Mouse (Mus musculus): ENCODE measurements around the gene Pla2g4c. TPM values are rescaled to one million over a fixed set of nuclear protein-coding genes. Genes with fewer than 3 reads are reported as not detected.

Pla2g4c gene
- polyA plus RNA-seq (2012; rRNA removed), result 2.0 and 2.1 TPM in 2 replicates

DNA sequence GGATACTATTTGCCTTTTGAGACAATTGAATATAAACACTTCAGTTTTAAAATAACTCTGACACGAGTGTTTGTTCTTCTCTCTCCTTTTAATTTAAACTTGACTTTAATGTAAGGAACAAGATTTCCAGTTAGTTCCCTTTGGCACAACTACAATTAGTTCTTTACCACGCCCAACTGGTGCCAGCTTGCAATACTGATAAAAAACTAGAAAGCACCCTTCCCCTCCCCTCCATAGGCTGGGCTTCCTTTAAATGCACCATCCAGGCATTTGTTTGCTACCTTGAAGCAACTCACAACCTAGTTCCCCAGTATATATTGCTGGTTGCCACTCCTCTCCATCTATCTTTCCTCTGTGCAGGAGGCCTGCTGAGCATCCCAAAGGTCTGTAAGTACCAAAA lies at the start of gene Pla2g4c:
Pla2g4c (plus strand) TSS at position 340 of the 400 bp plus-strand sequence.

GRCm38 (mm10) chr7:13277081-13277480 lies 47.4 kb upstream of the Pla2g4c start, which contains the start of gene Lig1:
Gene Lig1 (plus strand): TSS chr7:13277283.

DNA sequence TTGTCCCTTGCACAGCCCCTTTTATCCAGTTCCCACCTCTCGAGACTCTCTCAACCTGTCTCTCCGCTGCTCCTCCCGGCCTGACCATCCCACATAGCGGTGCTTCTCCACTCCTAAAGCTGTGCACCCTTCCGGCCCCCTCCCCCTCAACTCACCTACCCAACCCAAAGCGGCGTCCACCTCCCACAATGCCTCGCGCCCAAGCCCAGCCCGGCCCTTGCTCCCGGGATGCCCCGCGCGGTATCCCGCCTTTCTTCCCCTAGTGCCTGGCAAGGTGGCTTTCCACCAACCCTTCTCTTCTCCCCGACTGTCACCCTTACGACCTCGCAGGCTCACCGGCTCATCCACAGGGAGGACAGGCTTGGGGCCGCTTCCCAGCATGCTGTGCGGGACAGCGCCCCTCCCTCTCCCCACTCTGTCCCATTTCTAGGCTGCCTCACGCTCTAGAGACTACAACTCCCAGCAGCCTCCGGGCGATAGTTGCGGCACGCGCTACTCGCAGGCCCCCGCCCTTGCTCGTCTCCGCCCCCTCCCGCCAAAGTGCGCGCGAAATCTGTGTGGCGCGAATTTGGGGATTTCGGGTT lies 46.1 kb upstream of the Pla2g4c start, which contains the start of gene Zswim9:
Zswim9 (minus strand) TSS at position 414 of the 584 bp plus-strand sequence.

DNA sequence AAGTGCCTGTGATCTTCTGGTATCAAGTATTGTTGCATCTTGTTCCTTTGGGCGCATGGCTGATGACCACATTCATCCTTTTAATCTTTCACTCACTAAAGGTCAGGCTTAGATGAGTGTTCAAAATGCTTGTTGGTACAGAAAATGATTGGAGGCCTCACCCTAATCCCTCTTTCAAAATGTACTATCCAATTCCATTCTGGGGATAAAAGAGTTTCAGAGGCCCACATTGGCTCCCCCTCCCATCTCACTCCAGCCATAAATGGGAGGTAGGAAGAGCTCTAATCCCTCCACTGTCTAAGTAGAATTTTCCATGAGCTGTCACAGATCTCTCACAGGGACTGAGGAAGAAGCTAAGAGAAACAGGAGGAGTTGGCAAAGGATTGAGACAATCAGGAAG lies 73.4 kb downstream of the Pla2g4c start, which contains the start of gene Cabp5:
Cabp5 (plus strand) TSS at position 301 of the 400 bp plus-strand sequence.

Other genes with a start within 250 kb of the Pla2g4c start
- 0.18 and 0.20 TPM in 2 replicates for gene Vmn1r85, start 229.5 kb upstream of the Pla2g4c start, polyA plus RNA-seq (2012; rRNA removed)
- gene Vmn1r86, start 204.7 kb upstream of the Pla2g4c start, polyA plus RNA-seq (2012; rRNA removed), result 0.01 TPM in 2 replicates
- gene Vmn1r87, start 184.5 kb upstream of the Pla2g4c start, polyA plus RNA-seq (2012; rRNA removed), result not detected in 2 replicates
- gene Vmn1r88, start 165.1 kb upstream of the Pla2g4c start, polyA plus RNA-seq (2012; rRNA removed), result 0.01 TPM in 1 of 2 replicates, not detected in the other
- not detected in 2 replicates for gene Vmn1r89, start 111.6 kb upstream of the Pla2g4c start, polyA plus RNA-seq (2012; rRNA removed)
- 34.0 and 39.0 TPM in 2 replicates for gene Lig1, start 47.4 kb upstream of the Pla2g4c start, polyA plus RNA-seq (2012; rRNA removed)
- 7.8 and 8.9 TPM in 2 replicates for gene Zswim9, start 45.9 kb upstream of the Pla2g4c start, polyA plus RNA-seq (2012; rRNA removed)
- 0.43 and 0.56 TPM in 2 replicates for gene Cabp5, start 73.5 kb downstream of the Pla2g4c start, polyA plus RNA-seq (2012; rRNA removed)
- gene Bsph1, start 126.2 kb downstream of the Pla2g4c start, polyA plus RNA-seq (2012; rRNA removed), result not detected in 2 replicates
- gene Bsph2, start 246.4 kb downstream of the Pla2g4c start, polyA plus RNA-seq (2012; rRNA removed), result not detected in 2 replicates

All from central nervous system, embryonic 18 days (tissue).